Mouse (Mus musculus) erythroblast, embryonic 14.5 days (primary cell): ENCODE data around the gene Sox5. TPM values are rescaled to one million over a fixed set of nuclear protein-coding genes. Genes with fewer than 3 reads are reported as not detected.

Experiments
- H3K27me3 ChIP-seq: 2 replicates; pipeline ENCODE4 v1.6.1; 2012; ENCODE audit warnings: inconsistent platforms; ENCODE audit not compliant: control insufficient read depth
- H3K36me3 ChIP-seq: 2 replicates; pipeline ENCODE4 v1.6.1; 2012; ENCODE audit warnings: mild to moderate bottlenecking, inconsistent platforms; ENCODE audit not compliant: control insufficient read depth
- H3K4me1 ChIP-seq: 2 replicates; pipeline ENCODE4 v1.6.1; 2012; ENCODE audit warnings: inconsistent platforms; ENCODE audit not compliant: control insufficient read depth
- H3K4me3 ChIP-seq: replicated peaks from 2 replicates; pipeline ENCODE3; 2012; ENCODE audit warnings: moderate library complexity, mild to moderate bottlenecking, inconsistent platforms
- H3K9me3 ChIP-seq: 2 replicates; pipeline ENCODE4 v1.6.1; 2012; ENCODE audit warnings: low read length, inconsistent platforms, mixed read lengths; ENCODE audit not compliant: control insufficient read depth
- GATA1 ChIP-seq: IDR thresholded peaks from 2 replicates; pipeline ENCODE4 v1.6.1; 2012; ENCODE audit warnings: low read length, inconsistent platforms, mixed read lengths
- TAL1 ChIP-seq: IDR thresholded peaks from 3 replicates; pipeline ENCODE4 v1.6.1; 2012; ENCODE audit warnings: low read length, inconsistent platforms, mixed read lengths
- polyA plus RNA-seq: library from polyadenylated mRNA; stranded (reverse); fragments of >175 nt; gene quantifications from 2 replicates; pipeline ENCODE4 v1.2.3, GENCODE M21; 2012

Gene Sox5
- polyA plus RNA-seq, 1 experiment, result not detected

DNA sequence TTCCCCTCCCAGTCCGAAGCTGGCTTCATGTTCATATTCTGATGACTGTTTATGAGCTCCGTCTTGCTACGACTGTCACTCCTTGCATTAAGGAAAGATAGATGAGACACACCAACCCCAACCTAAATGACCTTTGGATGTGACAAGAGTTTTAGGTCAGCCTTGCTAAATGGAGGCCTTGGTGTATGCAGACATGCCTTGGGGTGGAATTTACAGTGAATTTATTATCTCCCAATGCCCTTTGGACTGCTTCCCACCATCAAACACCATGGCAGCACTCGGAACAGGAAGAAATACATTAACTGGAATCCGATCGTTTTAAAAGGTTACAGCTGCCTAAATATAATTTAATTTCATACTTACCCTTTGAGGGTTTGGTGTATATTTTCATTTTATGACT is 858.6 kb downstream of the Sox5 start:
- no peak overlapping the region for H3K4me3 ChIP-seq
- H3K27me3 ChIP-seq, result no peaks in the 10 kb centered on the region
- no peaks in the 10 kb centered on the region for H3K4me1 ChIP-seq
- 0 out of 2 replicates have a peak, but pooled peaks cover 2% of the 10 kb centered on the region for H3K9me3 ChIP-seq
- TF ChIP-seq TAL1, result no peak
- TF ChIP-seq GATA1, result no peak
- H3K36me3 ChIP-seq, result no peaks in the 10 kb centered on the region

DNA sequence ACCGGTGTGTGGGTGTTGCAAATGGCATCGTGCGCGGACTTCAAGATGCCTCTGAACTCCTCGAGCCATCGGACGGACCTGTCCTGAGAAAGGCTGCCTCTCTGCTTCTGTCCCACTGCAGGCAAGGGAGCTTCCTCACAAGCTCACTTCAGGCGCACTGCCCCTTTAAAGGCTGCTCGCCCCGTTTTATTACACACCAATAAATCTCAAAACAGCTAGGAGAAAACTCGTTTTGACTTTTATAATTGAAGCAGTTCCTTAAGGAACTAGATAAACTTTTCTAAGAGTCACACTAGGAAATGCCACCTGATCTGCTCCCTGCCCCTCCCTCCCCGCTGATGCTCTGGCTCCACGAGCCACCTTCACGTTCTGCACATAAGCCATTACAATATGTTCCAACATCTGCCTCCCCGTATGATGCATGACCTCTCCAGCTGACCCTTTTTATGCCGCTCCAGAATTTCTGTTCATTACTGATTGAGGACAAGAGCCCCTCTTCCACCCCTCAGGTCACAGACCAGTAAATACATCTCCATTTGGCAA is 863.3 kb downstream of the Sox5 start:
- Histone ChIP-seq H3K9me3 (no peaks in the 10 kb centered on the region), H3K4me3 (no peak overlapping the region), H3K4me1 (no peaks in the 10 kb centered on the region), H3K27me3 (no peaks in the 10 kb centered on the region), H3K36me3 (no peaks in the 10 kb centered on the region)
- TF ChIP-seq TAL1 (no peak), GATA1 (no peak)

DNA sequence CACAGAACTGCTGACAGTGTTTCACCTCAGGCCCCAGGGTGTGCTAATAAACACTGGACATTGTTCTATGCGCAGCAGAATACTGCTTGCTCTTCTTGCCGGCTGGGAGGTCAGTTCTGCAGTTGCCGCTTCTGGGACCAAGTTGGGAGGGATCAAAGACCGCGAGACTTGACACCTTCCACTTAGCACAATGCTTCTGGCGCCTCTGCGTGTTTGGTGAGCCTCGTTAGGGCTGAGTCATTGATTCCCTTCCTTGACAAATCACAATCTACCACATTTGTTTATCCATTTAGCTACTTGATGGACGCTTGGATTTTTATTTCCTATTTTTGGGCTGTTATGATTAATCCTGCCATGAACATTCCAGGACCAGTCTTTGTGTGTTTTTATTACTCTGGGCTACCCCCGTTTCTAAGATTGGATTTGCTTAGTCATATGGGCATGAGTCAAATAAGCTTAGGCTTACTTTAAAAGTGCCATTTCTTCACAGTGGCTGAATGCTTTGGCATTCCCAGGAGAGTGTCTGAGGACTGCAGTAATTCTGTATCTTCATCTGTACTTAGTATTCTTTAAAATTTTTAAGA is 865.5 kb downstream of the Sox5 start:
- Histone ChIP-seq H3K27me3 (no peaks in the 10 kb centered on the region), H3K4me1 (no peaks in the 10 kb centered on the region), H3K9me3 (no peaks in the 10 kb centered on the region), H3K4me3 (no peak overlapping the region), H3K36me3 (no peaks in the 10 kb centered on the region)
- TF ChIP-seq GATA1, result no peak

DNA sequence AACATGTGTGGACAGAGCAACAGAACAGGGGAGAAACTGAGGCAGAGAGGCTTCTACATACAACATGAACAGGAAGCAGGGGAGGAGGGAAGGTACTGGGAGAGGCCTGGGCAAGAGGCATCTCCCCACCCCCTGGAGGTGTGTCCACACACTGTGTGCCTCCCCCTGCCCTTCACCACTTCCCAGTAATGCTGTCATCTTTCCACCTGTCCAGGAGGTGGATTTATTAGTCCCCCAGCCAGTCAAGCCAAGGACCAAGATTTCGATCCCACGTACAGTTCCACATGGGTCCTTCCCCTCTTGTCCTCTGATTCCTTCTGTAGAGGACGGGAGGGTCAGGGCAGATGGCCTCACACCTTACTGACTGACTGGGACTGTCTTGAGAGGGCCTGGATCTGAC is 866.1 kb downstream of the Sox5 start:
- no peaks in the 10 kb centered on the region for H3K27me3 ChIP-seq
- TF ChIP-seq GATA1 (no peak), TAL1 (no peak)
- no peaks in the 10 kb centered on the region for H3K9me3 ChIP-seq
- H3K36me3 ChIP-seq, result no peaks in the 10 kb centered on the region
- H3K4me3 ChIP-seq, result no peak overlapping the region
- no peaks in the 10 kb centered on the region for H3K4me1 ChIP-seq

DNA sequence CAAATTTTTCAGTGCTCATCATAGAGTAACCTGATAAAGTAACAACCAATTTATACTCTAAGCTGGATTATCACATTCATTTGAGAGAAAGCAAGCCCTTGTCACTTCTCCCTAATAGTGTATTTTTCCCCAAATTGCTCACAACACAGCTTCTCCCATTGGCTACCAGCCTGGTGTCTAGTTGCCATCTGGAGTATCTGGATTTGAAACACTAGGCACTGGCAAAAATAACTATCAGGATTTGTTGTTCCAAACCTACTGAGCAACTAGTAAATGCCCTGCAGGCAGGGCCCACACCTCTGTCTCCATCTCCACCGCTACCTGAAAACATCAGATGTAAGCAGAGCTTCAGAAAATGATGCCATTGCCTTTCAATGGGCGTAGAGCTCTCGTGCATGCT is 869.5 kb downstream of the Sox5 start:
- no peak overlapping the region for H3K4me3 ChIP-seq
- no peaks in the 10 kb centered on the region for H3K4me1 ChIP-seq
- no peaks in the 10 kb centered on the region for H3K27me3 ChIP-seq
- TF ChIP-seq TAL1 (no peak), GATA1 (no peak)
- no peaks in the 10 kb centered on the region for H3K9me3 ChIP-seq
- H3K36me3 ChIP-seq, result no peaks in the 10 kb centered on the region

DNA sequence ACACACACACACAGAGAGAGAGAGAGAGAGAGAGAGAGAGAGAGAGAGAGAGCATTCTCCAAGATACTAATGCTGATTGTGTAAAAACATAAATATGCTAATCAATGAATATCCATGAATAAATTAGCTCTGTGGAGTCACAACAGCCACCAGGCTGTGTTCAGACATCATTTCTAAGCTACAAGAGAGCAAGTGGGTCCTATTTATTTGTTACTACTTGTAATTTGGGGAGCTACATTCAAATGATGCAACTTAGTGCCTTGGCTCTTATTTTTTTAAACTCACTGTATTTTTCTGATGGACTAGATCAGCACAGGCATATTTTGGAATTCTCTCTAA is 877.1 kb downstream of the Sox5 start:
- H3K27me3 ChIP-seq, result no peaks in the 10 kb centered on the region
- H3K36me3 ChIP-seq, result no peaks in the 10 kb centered on the region
- H3K9me3 ChIP-seq, result no peaks in the 10 kb centered on the region

DNA sequence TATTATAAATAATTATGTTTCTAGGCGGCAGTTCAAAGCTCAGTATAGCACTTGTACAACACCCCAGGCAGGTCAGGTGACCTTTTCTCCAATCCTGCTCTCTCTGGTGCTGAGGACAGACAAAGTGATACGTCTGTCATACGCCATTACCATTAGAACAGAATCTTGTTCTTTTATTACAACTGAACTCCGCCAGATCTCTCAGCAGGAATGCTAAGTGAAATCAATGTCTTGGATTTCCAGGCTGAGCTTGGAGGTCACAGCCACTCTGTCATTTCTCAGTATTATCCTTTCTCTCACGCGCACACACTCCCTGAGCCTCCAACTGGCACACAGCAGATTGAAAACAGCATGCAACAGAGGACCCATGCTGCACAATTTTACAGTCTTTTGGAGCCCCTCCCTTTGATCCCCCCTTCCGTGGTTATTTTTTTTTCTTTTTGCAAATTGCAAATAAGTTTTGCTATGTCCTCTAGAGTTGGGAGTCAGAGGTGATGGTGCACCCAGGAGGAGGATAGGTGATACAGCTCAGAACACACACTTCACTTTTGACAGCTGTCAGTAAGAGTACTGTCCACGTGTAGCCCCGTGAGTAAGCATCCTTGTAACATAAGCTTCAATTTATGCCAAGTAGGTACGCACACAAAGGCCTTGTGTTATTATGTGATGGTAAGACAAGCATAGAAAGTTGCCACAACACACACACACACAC is 877.6 kb downstream of the Sox5 start:
- Histone ChIP-seq H3K9me3 (no peaks in the 10 kb centered on the region), H3K36me3 (no peaks in the 10 kb centered on the region), H3K4me1 (no peaks in the 10 kb centered on the region), H3K27me3 (no peaks in the 10 kb centered on the region), H3K4me3 (no peak overlapping the region)
- TF ChIP-seq GATA1 (no peak), TAL1 (no peak)

More for the DNA sequence above, 877.1 kb downstream of the Sox5 start:
- no peaks in the 10 kb centered on the region for H3K4me1 ChIP-seq
- H3K4me3 ChIP-seq, result no peak overlapping the region
- TF ChIP-seq TAL1, result no peak
- TF ChIP-seq GATA1, result no peak

DNA sequence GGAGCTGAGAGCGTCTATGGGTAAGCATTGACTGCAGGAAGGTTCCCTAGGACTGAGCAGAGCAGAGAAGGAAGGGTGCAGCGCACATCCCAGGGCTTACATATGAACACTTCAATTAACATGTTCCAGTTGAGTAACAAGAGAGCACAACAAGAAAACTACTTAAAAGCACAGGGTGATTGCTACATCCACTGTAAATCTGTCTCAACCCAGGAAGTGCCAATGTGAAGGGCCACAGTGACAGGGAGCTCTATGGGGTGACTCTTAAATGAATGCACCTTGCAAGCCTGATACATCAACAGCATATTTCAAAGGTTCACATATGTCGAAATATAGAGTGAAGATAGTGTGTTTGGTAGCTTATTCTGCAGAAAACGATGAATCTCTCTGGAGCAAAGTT is 880.9 kb downstream of the Sox5 start:
- no peaks in the 10 kb centered on the region for H3K27me3 ChIP-seq
- no peaks in the 10 kb centered on the region for H3K4me1 ChIP-seq
- no peak for TF ChIP-seq TAL1
- TF ChIP-seq GATA1, result no peak
- H3K36me3 ChIP-seq, result no peaks in the 10 kb centered on the region
- H3K4me3 ChIP-seq, result no peak overlapping the region
- H3K9me3 ChIP-seq, result no peaks in the 10 kb centered on the region

DNA sequence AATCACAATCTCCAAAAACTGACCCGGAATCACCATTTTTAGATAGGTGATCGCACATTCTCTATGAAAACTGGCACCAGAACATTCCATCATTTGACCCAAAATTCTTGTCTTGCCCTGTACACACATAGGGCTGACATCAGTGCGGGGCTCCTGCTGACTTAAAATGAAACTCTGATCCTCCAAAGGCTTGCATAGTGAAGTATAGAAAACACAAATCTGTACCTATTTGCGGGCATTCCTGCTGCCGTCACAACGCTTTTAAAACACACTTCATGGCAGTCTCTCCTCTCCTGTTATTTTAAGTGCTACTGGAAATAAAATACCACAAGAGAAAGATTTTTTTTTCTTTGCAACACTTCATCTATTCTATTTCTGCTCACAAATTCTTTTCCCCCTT is 886.7 kb downstream of the Sox5 start:
- Histone ChIP-seq H3K36me3 (no peaks in the 10 kb centered on the region), H3K27me3 (no peaks in the 10 kb centered on the region), H3K4me3 (no peak overlapping the region), H3K9me3 (no peaks in the 10 kb centered on the region), H3K4me1 (no peaks in the 10 kb centered on the region)
- no peak for TF ChIP-seq TAL1
- TF ChIP-seq GATA1, result no peak

DNA sequence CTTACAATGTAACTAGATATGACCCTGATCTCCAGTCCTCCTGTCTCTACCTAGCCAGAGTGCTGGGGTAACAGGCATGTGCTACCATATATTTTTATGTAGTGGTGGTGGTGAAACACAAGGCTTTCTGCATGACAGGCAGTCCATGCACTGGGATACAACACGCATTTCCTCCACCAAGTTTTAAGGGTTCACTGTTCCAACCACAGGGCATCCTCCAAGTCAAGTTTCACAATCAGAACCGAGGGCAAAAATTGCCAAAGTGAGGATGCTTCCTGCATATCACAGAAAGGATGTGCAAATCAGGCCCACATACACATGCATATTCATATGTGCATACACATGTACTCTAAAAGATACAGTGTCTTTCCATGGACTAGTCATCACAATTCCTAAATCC is 888.9 kb downstream of the Sox5 start:
- H3K36me3 ChIP-seq, result no peaks in the 10 kb centered on the region
- H3K27me3 ChIP-seq, result no peaks in the 10 kb centered on the region
- TF ChIP-seq GATA1 (no peak), TAL1 (no peak)
- no peak overlapping the region for H3K4me3 ChIP-seq
- no peaks in the 10 kb centered on the region for H3K4me1 ChIP-seq
- no peaks in the 10 kb centered on the region for H3K9me3 ChIP-seq
